Comparison of ENCODE assay signal across 8 mouse cellular contexts in the genomic region with DNA sequence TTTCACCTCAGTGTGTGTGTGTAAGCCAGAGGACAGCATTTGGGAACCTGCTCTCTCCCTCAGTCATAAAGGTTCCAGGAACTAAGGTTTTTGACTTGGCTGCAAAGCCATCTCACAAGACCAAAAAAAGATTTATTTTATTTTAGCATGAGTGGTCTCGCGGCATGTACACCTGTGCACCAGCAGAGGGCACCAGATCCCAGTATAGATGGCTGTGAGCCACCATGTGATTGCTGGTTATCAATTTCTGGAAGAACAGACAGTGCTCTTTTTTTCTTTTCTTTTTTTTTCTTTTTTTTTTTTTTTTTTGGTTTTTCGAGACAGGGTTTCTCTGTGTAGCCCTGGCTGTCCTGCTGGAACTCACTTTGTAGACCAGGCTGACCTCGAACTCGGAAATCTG. TPM values are rescaled to one million over a fixed set of nuclear protein-coding genes. Genes with fewer than 3 reads are reported as not detected.
A peak's percentile ranks its signal among the peaks of the same experiment; 100 is the strongest.
DNase-seq lines count a peak whose midpoint lies in the region; ATAC-seq and TF ChIP-seq lines count a peak whose summit lies in the region.
"Not testable (repeated sequence)": the region's sequence is repeated elsewhere in the genome, so short reads cannot be mapped to it uniquely, and the experiment has no call there.

No protein-coding gene starts in this region.

- CTCF ChIA-PET in Patski (lab: Charles Lee): not testable (repeated sequence)

- not testable (repeated sequence) for H3K27ac ChIP-seq in cerebellum, adult 2 months (ENCODE audit: insufficient read depth, low read length); forebrain, postnatal 0 days (ENCODE audit: low read depth, low read length); hindbrain, embryonic 11.5 days (ENCODE audit: low read depth, low read length)

- TF ChIP-seq CTCF in Patski (IDR thresholded peaks at IDR 0.05): peak; percentile 93
- TF ChIP-seq CTCF in cerebellum, adult 2 months (IDR thresholded peaks at IDR 0.05; ENCODE audit: borderline replicate concordance, insufficient read depth, low read depth, low read length): peak; percentile 84
- peak; percentile 87 for TF ChIP-seq CTCF in forebrain, postnatal 0 days (IDR thresholded peaks at IDR 0.05; ENCODE audit: low read depth)

- H3K4me2 ChIP-seq in forebrain, postnatal 0 days (ENCODE audit: low read depth); hindbrain, embryonic 11.5 days (replicated peaks; ENCODE audit: low read depth, low read length): not testable (repeated sequence)

- H3K4me1 ChIP-seq in cerebellum, adult 2 months (ENCODE audit: control insufficient read depth, insufficient read depth, low read length): peaks cover 12% of the 10 kb centered on the region
- not testable (repeated sequence) for H3K4me1 ChIP-seq in forebrain, postnatal 0 days (ENCODE audit: insufficient read depth); hindbrain, embryonic 11.5 days (replicated peaks; ENCODE audit: control insufficient read depth, insufficient read depth, low read length)

- H3K27me3 ChIP-seq in Patski; cerebellum, adult 2 months (ENCODE audit: control insufficient read depth, insufficient read depth, low read length); forebrain, postnatal 0 days (ENCODE audit: insufficient read depth, low read length); hindbrain, embryonic 11.5 days (ENCODE audit: control insufficient read depth, insufficient read depth, low read length): not testable (repeated sequence)

- DNase-seq in Patski (ENCODE audit: low read depth, low spot score): not testable (repeated sequence)
- peak; percentile 44 to 51 for DNase-seq in cerebellum, adult 2 months
- DNase-seq in forebrain, postnatal 0 days: peak; percentile 87
- DNase-seq in hindbrain, embryonic 11.5 days (ENCODE audit: low spot score): peak; percentile 81
- peak; percentile 70 to 77 for DNase-seq in layer of hippocampus, postnatal 14 days (ENCODE audit: low spot score in 2 of 2)
- DNase-seq in lung, postnatal 4 days: peak; percentile 57 to 74
- peak; percentile 71 for DNase-seq in right cerebral cortex, postnatal 14 days
- peak; percentile 65 for DNase-seq in urinary bladder, postnatal 25 days (ENCODE audit: low spot score)

- in situ Hi-C loops in Patski (cut with MboI; ENCODE audit: low pct_unique_long_range_greater_than_20kb): loop anchor here (5.0 to 25.0 kb wide), 3 partner anchors 35 to 475 kb away; a partner anchor contains a TSS

- not testable (repeated sequence) for H3K9ac ChIP-seq in forebrain, postnatal 0 days; hindbrain, embryonic 11.5 days (ENCODE audit: low read depth, low read length)

- H3K36me3 ChIP-seq in forebrain, postnatal 0 days (ENCODE audit: insufficient read depth); hindbrain, embryonic 11.5 days (ENCODE audit: control insufficient read depth, insufficient read depth, low read length): not testable (repeated sequence)

- not testable (repeated sequence) for H3K9me3 ChIP-seq in forebrain, postnatal 0 days (ENCODE audit: low read length); hindbrain, embryonic 11.5 days (ENCODE audit: control insufficient read depth, low read length)

- not testable (repeated sequence) for TF ChIP-seq POLR2A in cerebellum, adult 2 months (IDR thresholded peaks at IDR 0.05; ENCODE audit: borderline replicate concordance, insufficient read depth, low read length)

- POLR2A ChIA-PET in Patski (lab: Charles Lee): not testable (repeated sequence)

- WGBS in cerebellum, adult 2 months: 45% methylated on average over 5 of the region's 5 CpGs
- WGBS in forebrain, postnatal 0 days: 43% methylated on average over 5 of the region's 5 CpGs
- WGBS in hindbrain, embryonic 11.5 days: 53% methylated on average over 5 of the region's 5 CpGs

- not testable (repeated sequence) for ATAC-seq in Patski; forebrain, postnatal 0 days; hindbrain, embryonic 11.5 days (ENCODE audit: low FRiP score)

- not testable (repeated sequence) for H3K4me3 ChIP-seq in cerebellum, adult 2 months (replicated peaks; ENCODE audit: insufficient read depth, low read depth, low read length); forebrain, postnatal 0 days (ENCODE audit: low read depth, low read length); hindbrain, embryonic 11.5 days (ENCODE audit: low read depth, low read length)

RNA-seq across cellular contexts. Expression of a gene that starts 32.7 kb away (rescaled TPM):
- polyA plus RNA-seq in Patski (2021): 118 TPM
- polyA plus RNA-seq in cerebellum, adult 2 months (2012; rRNA removed): 71.5 and 76.4 TPM in 2 replicates
- 54.5 and 59.1 TPM in 2 replicates for total RNA-seq in forebrain, postnatal 0 days (2014; rRNA removed)
- polyA plus RNA-seq in forebrain, postnatal 0 days (2015; fragmentation: Nextera tagmentation; extraction: Ambion mirVana): 146 and 149 TPM in 2 replicates
- 224 and 230 TPM in 2 replicates for polyA plus RNA-seq in hindbrain, embryonic 11.5 days (2014; fragmentation: Nextera tagmentation; extraction: Ambion mirVana)
- 10 to 100 TPM; 70.5 to 72.9 TPM for total RNA-seq in layer of hippocampus, postnatal 14 days (2021)

RNA-seq across cellular contexts. Expression of a gene that starts 35.8 kb away (rescaled TPM):
- polyA plus RNA-seq in Patski (2021): 19.6 TPM
- polyA plus RNA-seq in cerebellum, adult 2 months (2012; rRNA removed): 16.3 and 18.5 TPM in 2 replicates
- total RNA-seq in forebrain, postnatal 0 days (2014; rRNA removed): 10.6 and 13.6 TPM in 2 replicates
- 4.0 and 8.1 TPM in 2 replicates for polyA plus RNA-seq in forebrain, postnatal 0 days (2015; fragmentation: Nextera tagmentation; extraction: Ambion mirVana)
- polyA plus RNA-seq in hindbrain, embryonic 11.5 days (2014; fragmentation: Nextera tagmentation; extraction: Ambion mirVana): 18.8 and 22.6 TPM in 2 replicates
- 10 to 100 TPM; 36.6 to 41.4 TPM for total RNA-seq in layer of hippocampus, postnatal 14 days (2021)

RNA-seq across cellular contexts. Expression of a gene that starts 41.5 kb away (rescaled TPM):
- 7.3 TPM for polyA plus RNA-seq in Patski (2021)
- 26.7 and 30.0 TPM in 2 replicates for polyA plus RNA-seq in cerebellum, adult 2 months (2012; rRNA removed)
- total RNA-seq in forebrain, postnatal 0 days (2014; rRNA removed): 40.2 and 49.1 TPM in 2 replicates
- polyA plus RNA-seq in forebrain, postnatal 0 days (2015; fragmentation: Nextera tagmentation; extraction: Ambion mirVana): 33.7 and 47.6 TPM in 2 replicates
- 26.8 and 32.3 TPM in 2 replicates for polyA plus RNA-seq in hindbrain, embryonic 11.5 days (2014; fragmentation: Nextera tagmentation; extraction: Ambion mirVana)
- 10 to 100 TPM; 50.5 to 72.8 TPM for total RNA-seq in layer of hippocampus, postnatal 14 days (2021)
